Mouse (Mus musculus) C2C12 (cell line): ENCODE measurements around the gene Cadm1. TPM values are rescaled to one million over a fixed set of nuclear protein-coding genes. Genes with fewer than 3 reads are reported as not detected.

ENCODE experiments used
- H3K27me3 ChIP-seq: one replicate; pipeline ENCODE4 v1.6.1; 2011; ENCODE audit not compliant: control insufficient read depth, insufficient read depth, insufficient read length
- H3K36me3 ChIP-seq: one replicate; pipeline ENCODE4 v1.6.1; 2011; ENCODE audit not compliant: control insufficient read depth, insufficient read depth
- H3K4me3 ChIP-seq: one replicate; pipeline ENCODE4 v1.5.1; 2011; ENCODE audit warnings: mild to moderate bottlenecking, control low read depth; ENCODE audit not compliant: poor library complexity, insufficient read depth, severe bottlenecking
- H3K79me2 ChIP-seq: one replicate; pipeline ENCODE4 v1.6.1; 2011; ENCODE audit not compliant: control insufficient read depth, insufficient read depth
- H3K79me3 ChIP-seq: one replicate; pipeline ENCODE4 v1.6.1; 2011; ENCODE audit warnings: low read depth, control low read depth
- H3ac ChIP-seq: one replicate; pipeline ENCODE3; 2011; ENCODE audit warnings: low read depth; ENCODE audit not compliant: control insufficient read depth, insufficient read length
- CEBPB ChIP-seq: IDR thresholded peaks from one replicate; pipeline ENCODE4 v1.6.1; 2011; ENCODE audit warnings: low read depth, mild to moderate bottlenecking, control low read depth, moderate library complexity
- CTCF ChIP-seq: IDR thresholded peaks from one replicate; pipeline ENCODE4 v1.5.1; 2011; ENCODE audit not compliant: control insufficient read depth, insufficient read depth, insufficient read length
- FOSL1 ChIP-seq: IDR thresholded peaks from one replicate; pipeline ENCODE4 v1.8.0; 2011; ENCODE audit warnings: mild to moderate bottlenecking, low read length; ENCODE audit not compliant: poor library complexity, insufficient read depth, severe bottlenecking
- MAX ChIP-seq: IDR thresholded peaks from one replicate; pipeline ENCODE4 v1.6.1; 2011; ENCODE audit warnings: mild to moderate bottlenecking, control low read depth
- MYOD1 ChIP-seq: IDR thresholded peaks from one replicate; pipeline ENCODE4 v1.6.1; 2011; ENCODE audit warnings: low read depth; ENCODE audit not compliant: control insufficient read depth, insufficient read length
- MYOG ChIP-seq: IDR thresholded peaks from one replicate; pipeline ENCODE4 v1.6.1; 2011; ENCODE audit not compliant: control insufficient read depth, insufficient read length; ENCODE audit errors: extremely low read depth
- USF1 ChIP-seq: IDR thresholded peaks from one replicate; pipeline ENCODE4 v1.6.1; 2011; ENCODE audit warnings: low read depth, mild to moderate bottlenecking, control low read depth, moderate library complexity
- polyA plus RNA-seq: library from polyadenylated mRNA; unstranded; fragments of >200 nt; fragmentation: generic; extraction: Trizol; gene quantifications from one replicate; pipeline ENCODE4 v1.2.1, GENCODE M21; 2012; ENCODE audit warnings: missing spikeins

Gene Cadm1
- polyA plus RNA-seq, 1 experiment: 41.8 TPM

- Histone ChIP-seq H3K27me3 (peaks cover 30% of the 10 kb centered on the region), H3K4me3 (no peak overlapping the region), H3K79me2 (no peaks in the 10 kb centered on the region), H3K79me3 (no peaks in the 10 kb centered on the region), H3K36me3 (no peaks in the 10 kb centered on the region), H3ac (no peak overlapping the region)
- TF ChIP-seq FOSL1 (no peak), MYOG (no peak), CEBPB (no peak), USF1 (no peak), MYOD1 (no peak), MAX (no peak), CTCF (no peak)
These were observed 21.9 kb upstream of the Cadm1 start for GRCm38 (mm10) chr9:47508109-47508508.

GRCm38 (mm10) chr9:47512521-47512920 lies 17.5 kb upstream of the Cadm1 start:
- H3K36me3 ChIP-seq: no peaks in the 10 kb centered on the region
- H3ac ChIP-seq: no peak overlapping the region
- TF ChIP-seq MYOG (no peak), MYOD1 (no peak), CEBPB (no peak), USF1 (no peak), CTCF (no peak), FOSL1 (no peak), MAX (no peak)
- H3K79me2 ChIP-seq: no peaks in the 10 kb centered on the region
- H3K4me3 ChIP-seq: no peak overlapping the region
- no peaks in the 10 kb centered on the region for H3K79me3 ChIP-seq
- peaks cover 31% of the 10 kb centered on the region for H3K27me3 ChIP-seq

- H3ac ChIP-seq: no peak overlapping the region
- H3K4me3 ChIP-seq: no peak overlapping the region
- peaks cover 31% of the 10 kb centered on the region for H3K27me3 ChIP-seq
- no peaks in the 10 kb centered on the region for H3K36me3 ChIP-seq
- no peaks in the 10 kb centered on the region for H3K79me2 ChIP-seq
- TF ChIP-seq MAX (no peak), USF1 (no peak), MYOD1 (no peak), FOSL1 (no peak), CEBPB (no peak), MYOG (no peak), CTCF (no peak)
- no peaks in the 10 kb centered on the region for H3K79me3 ChIP-seq
These were observed 15.7 kb upstream of the Cadm1 start for GRCm38 (mm10) chr9:47514318-47514717.

- Histone ChIP-seq H3K79me2 (no peaks in the 10 kb centered on the region), H3ac (no peak overlapping the region), H3K4me3 (no peak overlapping the region), H3K79me3 (no peaks in the 10 kb centered on the region), H3K36me3 (no peaks in the 10 kb centered on the region), H3K27me3 (peaks cover 31% of the 10 kb centered on the region)
- no peak for TF ChIP-seq MAX
- no peak for TF ChIP-seq CTCF
- TF ChIP-seq MYOG: no peak
These were observed 13.7 kb upstream of the Cadm1 start for GRCm38 (mm10) chr9:47516238-47516637.

- peaks cover 15% of the 10 kb centered on the region for H3K79me3 ChIP-seq
- H3K27me3 ChIP-seq: no peaks in the 10 kb centered on the region
- no peak for TF ChIP-seq MYOG
- TF ChIP-seq MAX: no peak
- no peak for TF ChIP-seq USF1
- no peak for TF ChIP-seq MYOD1
- no peak for TF ChIP-seq CEBPB
- no peak for TF ChIP-seq CTCF
- TF ChIP-seq FOSL1: no peak
- H3K4me3 ChIP-seq: no peak overlapping the region
- peaks cover 21% of the 10 kb centered on the region for H3K79me2 ChIP-seq
- H3K36me3 ChIP-seq: no peaks in the 10 kb centered on the region
- no peak overlapping the region for H3ac ChIP-seq
These were observed 2.7 kb upstream of the Cadm1 start for GRCm38 (mm10) chr9:47527290-47527689.

DNA sequence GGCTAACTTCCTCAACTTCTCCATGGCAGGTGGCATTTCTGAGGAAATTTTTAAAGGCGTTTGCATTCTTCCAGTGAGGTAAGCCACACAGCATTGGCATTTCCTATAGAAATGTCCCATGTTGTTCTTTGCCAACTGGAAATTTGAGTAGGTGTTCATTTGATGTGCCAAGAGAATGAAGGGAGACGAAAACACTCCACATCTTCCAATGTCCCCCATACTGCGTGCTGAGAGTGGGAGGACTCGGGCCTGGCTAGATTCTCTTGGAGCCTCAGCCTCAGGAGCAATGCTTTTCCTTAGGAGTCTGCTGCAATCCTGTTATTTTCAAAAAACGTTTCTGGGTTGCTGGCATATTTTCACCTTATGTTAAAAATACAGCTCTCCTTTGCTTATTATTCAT lies 2.2 kb upstream of the Cadm1 start:
- TF ChIP-seq FOSL1 (no peak), USF1 (no peak), CEBPB (no peak), MAX (no peak), MYOD1 (no peak), CTCF (no peak), MYOG (no peak)
- peaks cover 26% of the 10 kb centered on the region for H3K79me2 ChIP-seq

More for the DNA sequence above, 2.2 kb upstream of the Cadm1 start:
- no peak overlapping the region for H3ac ChIP-seq
- no peak overlapping the region for H3K4me3 ChIP-seq
- H3K36me3 ChIP-seq: no peaks in the 10 kb centered on the region
- no peaks in the 10 kb centered on the region for H3K27me3 ChIP-seq
- peaks cover 19% of the 10 kb centered on the region for H3K79me3 ChIP-seq
